Mouse (Mus musculus): ENCODE data around the gene Gm21915. TPM values are rescaled to one million over a fixed set of nuclear protein-coding genes. Genes with fewer than 3 reads are reported as not detected.

Gene Gm21915
- polyA plus RNA-seq (2016; fragmentation: Nextera tagmentation; extraction: Ambion mirVana) = not detected in 2 replicates

DNA sequence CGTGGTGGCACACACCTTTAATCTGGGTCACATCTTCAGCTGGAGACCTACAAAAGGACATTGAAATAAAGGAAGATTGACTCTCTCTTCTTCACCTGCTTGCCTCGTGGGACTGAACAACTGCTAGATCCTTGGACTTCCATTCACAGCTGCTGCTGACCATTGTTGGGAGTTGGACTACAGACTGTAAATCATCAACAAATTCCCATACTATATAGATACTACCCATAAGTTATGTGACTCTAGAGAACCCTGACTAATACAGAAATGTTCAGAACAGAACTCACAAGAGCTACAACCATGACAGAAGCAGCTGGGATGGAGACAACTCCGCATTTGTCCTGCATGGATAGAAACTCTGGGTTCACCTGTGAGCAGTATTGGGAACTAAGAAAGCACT lies at the start of gene Gm21915:
Gm21915 (plus strand) TSS at position 301 of the 400 bp plus-strand sequence.
- H3K27ac ChIP-seq = no peak within 1 kb of the TSS
- H3K9me3 ChIP-seq (replicated peaks) = no peaks in the 10 kb centered on the region
- no peaks in the 10 kb centered on the region for H3K4me1 ChIP-seq
- no peak within 1 kb of the TSS for H3K9ac ChIP-seq
- H3K27me3 ChIP-seq (replicated peaks) = no peaks in the 10 kb centered on the region
- no peak within 1 kb of the TSS for H3K4me3 ChIP-seq
- no peak for ATAC-seq
- H3K36me3 ChIP-seq = no peaks in the 10 kb centered on the region
- 54% methylated on average over 3 of the region's 3 CpGs for WGBS (ENCODE audit: insufficient replicate concordance)
- H3K4me2 ChIP-seq = no peak within 1 kb of the TSS

DNA sequence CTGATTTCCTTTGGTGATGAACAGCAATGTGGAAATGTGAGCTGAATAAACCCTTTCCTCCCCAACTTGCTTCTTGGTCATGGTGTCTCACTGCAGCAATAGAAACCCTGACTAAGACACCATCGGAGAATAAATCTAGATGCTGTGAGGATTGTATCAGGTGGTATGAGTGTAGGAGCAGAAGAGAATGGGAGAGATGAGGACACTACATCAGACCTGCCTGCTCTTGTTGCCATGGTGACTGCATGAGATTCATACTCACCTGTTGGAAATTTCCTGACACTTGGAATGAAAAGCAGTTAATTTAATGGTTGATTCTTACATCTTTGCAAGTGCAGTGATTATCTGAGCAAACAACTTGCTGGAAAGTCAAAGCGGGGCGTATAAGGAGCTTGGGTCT lies 48.1 kb upstream of the Gm21915 start:
- no peak overlapping the region for H3K27ac ChIP-seq
- H3K9ac ChIP-seq = no peak overlapping the region
- H3K9me3 ChIP-seq (replicated peaks) = no peaks in the 10 kb centered on the region
- H3K36me3 ChIP-seq = no peaks in the 10 kb centered on the region
- H3K27me3 ChIP-seq (replicated peaks) = peaks cover 25% of the 10 kb centered on the region
- H3K4me1 ChIP-seq = peaks cover 2% of the 10 kb centered on the region; the same call in 1 of the 2 replicates
- no peak overlapping the region for H3K4me3 ChIP-seq
- H3K4me2 ChIP-seq = no peak overlapping the region
- 84% methylated on average over 3 of the region's 3 CpGs for WGBS (ENCODE audit: insufficient replicate concordance)
- ATAC-seq = no peak

DNA sequence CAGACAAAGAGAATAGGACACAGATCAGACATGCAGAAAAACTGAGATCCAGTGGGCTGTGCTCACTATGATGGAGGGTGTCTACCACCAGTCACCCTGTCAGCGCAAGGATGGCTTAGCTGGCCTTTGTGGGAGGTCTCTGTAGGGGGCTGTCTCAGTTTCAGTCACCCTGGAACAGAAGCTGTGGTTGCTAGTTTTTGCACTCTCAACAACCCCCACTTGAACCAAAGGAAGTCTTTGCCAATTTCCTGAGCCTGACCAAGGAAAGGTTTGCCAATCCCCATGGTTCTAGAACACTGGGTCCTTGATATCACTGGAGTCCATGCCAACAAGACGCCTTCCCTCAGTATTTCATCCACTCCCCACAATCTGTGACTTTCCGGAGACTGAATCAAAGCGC lies 47.6 kb upstream of the Gm21915 start:
- Histone ChIP-seq H3K9ac (no peak overlapping the region), H3K4me2 (no peak overlapping the region), H3K9me3 (replicated peaks) (no peaks in the 10 kb centered on the region), H3K4me3 (no peak overlapping the region), H3K27me3 (replicated peaks) (peaks cover 19% of the 10 kb centered on the region), H3K4me1 (no peaks in the 10 kb centered on the region), H3K36me3 (no peaks in the 10 kb centered on the region), H3K27ac (no peak overlapping the region)
- no peak for ATAC-seq
- 77% methylated on average over 4 of the region's 4 CpGs for WGBS (ENCODE audit: insufficient replicate concordance)

DNA sequence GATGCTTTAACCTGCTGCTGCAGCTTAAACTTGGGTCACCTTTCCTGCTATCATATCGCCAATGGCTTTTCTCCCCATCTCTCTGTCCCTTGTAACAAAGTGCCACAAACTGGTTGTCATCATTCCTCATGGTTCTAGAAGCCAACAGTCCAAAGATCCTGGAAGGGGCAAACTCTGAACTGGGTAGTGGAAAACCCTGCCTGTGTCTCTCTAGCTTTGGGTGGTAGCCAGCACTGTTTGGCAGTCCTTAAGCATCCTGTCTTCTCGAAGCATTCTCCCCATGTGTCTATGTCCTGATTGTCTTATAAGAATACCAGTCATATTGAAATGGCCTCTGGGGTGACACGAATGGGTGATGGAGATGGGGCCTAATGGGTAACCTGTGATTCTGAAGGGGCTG lies 45.1 kb upstream of the Gm21915 start:
- H3K9ac ChIP-seq = no peak overlapping the region
- no peak overlapping the region for H3K4me2 ChIP-seq
- no peak overlapping the region for H3K4me3 ChIP-seq
- peaks cover 3% of the 10 kb centered on the region for H3K27me3 ChIP-seq (replicated peaks)
- WGBS (ENCODE audit: insufficient replicate concordance) = 62% methylated on average over 3 of the region's 3 CpGs
- no peaks in the 10 kb centered on the region for H3K9me3 ChIP-seq (replicated peaks)
- ATAC-seq = no peak
- no peaks in the 10 kb centered on the region for H3K36me3 ChIP-seq
- H3K4me1 ChIP-seq = no peaks in the 10 kb centered on the region
- H3K27ac ChIP-seq = no peak overlapping the region

DNA sequence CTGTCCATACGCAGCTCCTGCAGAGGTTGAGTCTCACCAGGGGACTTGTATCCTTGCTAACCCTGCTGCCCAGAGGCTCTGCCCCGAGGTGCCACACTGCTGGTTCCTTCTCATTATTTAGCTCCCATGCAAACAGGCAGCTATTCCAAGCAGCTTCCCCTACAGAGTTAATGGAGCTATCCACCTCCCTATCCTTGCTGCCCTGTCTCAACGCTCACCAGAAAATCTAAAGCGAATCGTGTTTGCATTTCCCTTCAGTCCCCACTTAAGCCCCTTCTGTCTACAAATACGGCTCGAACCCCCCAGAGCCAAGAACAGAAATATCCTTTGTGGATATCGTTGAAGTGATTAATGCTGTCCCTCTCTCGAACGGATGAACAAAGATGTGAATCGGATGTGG lies 43.8 kb upstream of the Gm21915 start:
- no peak for ATAC-seq

DNA sequence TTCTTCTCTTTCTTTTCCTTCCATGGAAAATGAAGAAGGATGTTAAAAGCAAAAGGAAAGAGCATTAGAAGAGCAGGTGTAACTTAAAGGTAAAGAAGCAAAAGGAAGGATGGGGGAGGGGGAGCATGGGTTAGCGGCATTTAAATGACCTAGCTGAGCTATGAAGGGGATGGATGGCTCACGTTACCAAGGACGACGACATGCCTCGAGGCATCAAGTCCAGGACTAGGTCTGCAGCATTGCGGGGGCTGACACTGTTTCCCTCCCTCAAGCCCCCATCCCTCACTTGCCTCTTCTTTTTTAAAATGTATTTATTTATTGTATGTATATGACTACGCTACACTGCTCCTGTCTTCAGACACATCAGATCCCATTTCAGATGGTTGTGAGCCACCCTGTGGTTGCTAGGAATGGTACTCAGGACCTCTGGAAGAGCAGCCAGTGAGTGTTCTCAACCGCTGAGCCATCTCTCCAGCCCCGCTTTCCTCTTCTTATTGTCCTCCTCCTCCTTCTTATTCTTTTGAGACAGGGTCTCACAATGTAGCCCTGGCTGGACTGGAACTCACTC lies 43.2 kb upstream of the Gm21915 start:
- Histone ChIP-seq H3K4me3 (no peak overlapping the region), H3K9ac (no peak overlapping the region), H3K36me3 (no peaks in the 10 kb centered on the region), H3K4me1 (peaks cover 3% of the 10 kb centered on the region; the same call in 1 of the 2 replicates), H3K9me3 (replicated peaks) (no peaks in the 10 kb centered on the region), H3K4me2 (no peak overlapping the region), H3K27me3 (replicated peaks) (peaks cover 3% of the 10 kb centered on the region), H3K27ac (no peak overlapping the region)
- no peak for ATAC-seq
- 48% methylated on average over 9 of the region's 9 CpGs for WGBS (ENCODE audit: insufficient replicate concordance)

More for the DNA sequence above, 43.8 kb upstream of the Gm21915 start:
- 49% methylated on average over 11 of the region's 11 CpGs for WGBS (ENCODE audit: insufficient replicate concordance)
- H3K4me3 ChIP-seq = no peak overlapping the region
- peaks cover 3% of the 10 kb centered on the region; the same call in 1 of the 2 replicates for H3K4me1 ChIP-seq
- no peak overlapping the region for H3K27ac ChIP-seq
- H3K36me3 ChIP-seq = no peaks in the 10 kb centered on the region
- no peak overlapping the region for H3K4me2 ChIP-seq
- no peaks in the 10 kb centered on the region for H3K9me3 ChIP-seq (replicated peaks)
- H3K27me3 ChIP-seq (replicated peaks) = peaks cover 3% of the 10 kb centered on the region
- no peak overlapping the region for H3K9ac ChIP-seq

DNA sequence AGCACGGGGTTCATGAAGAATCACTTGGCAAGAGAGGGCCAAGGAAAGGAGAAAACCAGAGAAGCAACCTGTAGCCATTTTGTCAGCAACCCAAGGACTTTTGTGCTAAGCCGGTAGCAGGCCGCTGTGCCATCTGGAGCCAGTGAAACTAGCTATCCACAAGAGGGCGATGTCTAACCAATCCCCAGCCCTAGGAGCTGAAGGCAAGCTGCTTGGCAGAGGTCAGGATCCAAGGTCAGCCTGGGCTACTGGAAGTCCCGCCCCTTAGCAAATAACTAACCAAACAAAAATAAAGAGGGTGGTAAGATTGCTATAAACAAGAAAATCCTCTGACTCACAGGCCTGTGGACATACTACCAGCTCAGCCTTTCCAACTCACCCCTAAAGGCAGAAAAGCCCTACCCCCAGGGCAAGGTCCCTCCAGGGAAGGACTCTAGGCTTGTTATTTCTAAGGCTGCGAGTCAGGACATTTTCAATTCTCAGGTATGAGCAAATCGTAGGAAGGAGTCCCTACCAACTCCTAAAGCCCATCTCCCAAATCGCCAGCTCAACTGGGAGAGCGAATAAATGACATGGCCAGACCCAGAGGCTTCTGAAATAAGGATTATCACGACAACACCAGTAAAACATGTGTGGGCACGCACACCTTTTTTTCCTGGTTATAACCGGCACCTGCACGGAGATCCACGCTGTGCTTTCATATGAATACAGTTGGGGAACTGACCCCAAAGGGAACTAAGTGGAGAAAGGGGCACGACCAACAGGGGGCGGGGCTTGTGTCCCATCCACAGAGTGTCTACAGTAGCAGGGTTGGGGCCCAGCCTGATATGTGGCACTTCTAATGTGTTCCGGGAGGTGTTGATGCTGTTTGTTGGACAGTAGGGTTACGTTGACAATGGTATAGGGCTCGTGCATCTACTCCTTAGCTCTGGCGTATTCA lies 42.0 kb upstream of the Gm21915 start:
- Histone ChIP-seq H3K27me3 (replicated peaks) (peaks cover 3% of the 10 kb centered on the region), H3K4me2 (no peak overlapping the region), H3K4me3 (no peak overlapping the region), H3K4me1 (peaks cover 3% of the 10 kb centered on the region; the same call in 1 of the 2 replicates), H3K9me3 (replicated peaks) (no peaks in the 10 kb centered on the region), H3K36me3 (no peaks in the 10 kb centered on the region), H3K9ac (no peak overlapping the region), H3K27ac (no peak overlapping the region)
- WGBS (ENCODE audit: insufficient replicate concordance) = 57% methylated on average over 20 of the region's 20 CpGs
- peak; percentile 51; the same call in 1 of the 2 replicates for ATAC-seq

DNA sequence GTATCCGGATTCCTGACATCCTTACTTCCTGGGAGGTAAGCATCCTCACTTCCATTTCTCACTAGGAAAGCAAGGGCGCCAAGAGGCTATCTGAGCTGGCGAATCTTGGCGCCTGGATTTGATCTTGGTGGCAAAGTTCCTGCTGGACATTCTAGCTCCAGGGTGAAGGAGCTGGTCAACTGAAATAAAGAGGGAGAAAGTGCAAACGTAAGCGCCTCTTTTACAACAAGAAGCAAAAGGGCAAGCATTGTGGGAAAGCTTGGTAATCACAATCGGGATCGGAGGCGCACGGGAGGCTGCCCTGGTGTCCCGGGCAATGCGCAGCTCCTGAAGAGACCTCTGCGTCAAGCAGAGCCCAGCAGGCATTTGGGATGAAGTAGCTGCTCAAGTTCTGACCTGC lies 41.0 kb upstream of the Gm21915 start:
- no peaks in the 10 kb centered on the region for H3K36me3 ChIP-seq
- no peak overlapping the region for H3K4me3 ChIP-seq
- peaks cover 3% of the 10 kb centered on the region for H3K27me3 ChIP-seq (replicated peaks)
- no peaks in the 10 kb centered on the region for H3K9me3 ChIP-seq (replicated peaks)
- H3K9ac ChIP-seq = no peak overlapping the region
- ATAC-seq = no peak
- H3K27ac ChIP-seq = no peak overlapping the region
- 56% methylated on average over 13 of the region's 13 CpGs for WGBS (ENCODE audit: insufficient replicate concordance)
- no peak overlapping the region for H3K4me2 ChIP-seq
- peaks cover 3% of the 10 kb centered on the region; the same call in 1 of the 2 replicates for H3K4me1 ChIP-seq

DNA sequence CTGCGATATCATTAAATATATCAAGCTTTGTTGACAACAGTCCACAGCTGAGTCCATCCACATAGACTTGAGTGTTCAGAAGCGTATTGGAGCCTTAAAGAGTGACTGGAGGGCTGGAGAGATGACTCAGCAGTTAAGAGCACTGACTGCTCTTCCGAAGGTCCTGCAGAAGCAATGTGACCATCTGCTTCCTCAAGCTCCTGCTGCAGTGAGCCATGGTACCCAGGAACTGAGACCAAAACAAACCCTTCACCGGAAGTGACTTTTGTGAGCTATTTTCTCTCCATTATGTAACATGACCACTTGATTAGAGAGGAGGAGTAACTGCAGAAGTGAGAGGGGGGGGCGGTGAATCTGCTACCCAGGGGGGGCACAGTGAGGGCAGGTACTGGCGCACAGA lies 39.3 kb upstream of the Gm21915 start:
- Histone ChIP-seq H3K4me1 (peaks cover 3% of the 10 kb centered on the region; the same call in 1 of the 2 replicates), H3K4me2 (no peak overlapping the region), H3K4me3 (no peak overlapping the region), H3K36me3 (no peaks in the 10 kb centered on the region), H3K27ac (no peak overlapping the region), H3K27me3 (replicated peaks) (no peaks in the 10 kb centered on the region; the same call in none of the 2 replicates), H3K9me3 (replicated peaks) (no peaks in the 10 kb centered on the region), H3K9ac (no peak overlapping the region)
- 33% methylated on average over 6 of the region's 6 CpGs for WGBS (ENCODE audit: insufficient replicate concordance)
- ATAC-seq = no peak

DNA sequence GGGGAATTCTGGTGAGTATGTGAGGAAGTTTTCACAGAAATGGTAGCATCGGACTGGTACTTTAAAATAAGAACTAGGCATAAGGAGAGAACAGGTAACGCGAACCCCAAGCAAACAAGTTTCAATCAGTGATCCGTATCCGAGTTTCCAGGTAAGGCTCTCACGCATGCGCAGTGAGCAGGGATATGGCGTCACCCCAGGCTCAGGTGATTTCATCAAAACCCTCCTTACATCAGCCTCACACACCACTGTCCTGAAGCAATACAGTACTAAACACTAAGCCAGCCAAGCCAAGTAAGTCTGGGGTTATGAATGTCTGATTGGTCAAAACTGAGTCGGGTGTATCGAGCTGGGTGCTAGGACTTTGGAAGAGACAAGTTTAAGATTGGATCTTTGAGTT lies 38.9 kb upstream of the Gm21915 start:
- no peak overlapping the region for H3K4me2 ChIP-seq
- peaks cover 3% of the 10 kb centered on the region; the same call in 1 of the 2 replicates for H3K4me1 ChIP-seq
- no peaks in the 10 kb centered on the region; the same call in none of the 2 replicates for H3K27me3 ChIP-seq (replicated peaks)
- no peak overlapping the region for H3K9ac ChIP-seq
- WGBS (ENCODE audit: insufficient replicate concordance) = 75% methylated on average over 10 of the region's 10 CpGs
- H3K4me3 ChIP-seq = no peak overlapping the region
- no peaks in the 10 kb centered on the region for H3K9me3 ChIP-seq (replicated peaks)
- H3K36me3 ChIP-seq = no peaks in the 10 kb centered on the region
- no peak for ATAC-seq
- no peak overlapping the region for H3K27ac ChIP-seq

DNA sequence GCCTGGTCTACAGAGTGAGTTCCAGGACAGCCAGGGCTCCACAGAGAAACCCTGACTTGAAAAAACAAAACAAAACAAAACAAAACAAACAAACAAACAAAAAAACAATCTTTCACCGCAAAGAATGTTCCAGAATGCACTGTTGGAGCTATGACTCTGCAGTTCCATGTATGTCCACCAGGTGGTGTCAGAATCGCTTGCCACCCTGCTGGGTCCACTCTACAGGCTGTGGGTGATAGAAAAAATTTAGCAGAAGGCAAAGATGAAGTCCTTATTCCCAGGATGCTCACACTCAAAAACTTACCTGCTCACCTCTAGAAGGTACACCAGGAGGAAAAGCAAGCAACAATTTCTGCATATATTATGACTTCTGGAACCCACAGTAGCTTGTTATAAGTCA lies 34.4 kb upstream of the Gm21915 start:
- H3K27me3 ChIP-seq (replicated peaks) = no peaks in the 10 kb centered on the region
- H3K4me3 ChIP-seq = no peak overlapping the region
- peaks cover 10% of the 10 kb centered on the region for H3K4me1 ChIP-seq
- no peak overlapping the region for H3K27ac ChIP-seq
- H3K4me2 ChIP-seq = no peak overlapping the region
- H3K9me3 ChIP-seq (replicated peaks) = no peaks in the 10 kb centered on the region
- no peak for ATAC-seq
- 16% methylated on average over 2 of the region's 2 CpGs for WGBS (ENCODE audit: insufficient replicate concordance)
- no peak overlapping the region for H3K9ac ChIP-seq
- no peaks in the 10 kb centered on the region for H3K36me3 ChIP-seq
